Mouse (Mus musculus) testis, adult 2 months (tissue): ENCODE measurements around the gene 4933428G20Rik.

ENCODE experiments used
- CTCF ChIP-seq: fragments of 200-500 bp; IDR thresholded peaks from 2 replicates; pipeline ENCODE4 v1.5.1; 2012; ENCODE audit warnings: low read depth, mild to moderate bottlenecking, inconsistent platforms, low read length, moderate library complexity; ENCODE audit not compliant: control insufficient read depth, insufficient read depth, insufficient replicate concordance
- POLR2A ChIP-seq: fragments of 200-500 bp; IDR thresholded peaks from 2 replicates; pipeline ENCODE4 v1.6.1; 2012; ENCODE audit warnings: low read depth, mild to moderate bottlenecking, inconsistent platforms, low read length, moderate library complexity; ENCODE audit not compliant: control insufficient read depth

DNA sequence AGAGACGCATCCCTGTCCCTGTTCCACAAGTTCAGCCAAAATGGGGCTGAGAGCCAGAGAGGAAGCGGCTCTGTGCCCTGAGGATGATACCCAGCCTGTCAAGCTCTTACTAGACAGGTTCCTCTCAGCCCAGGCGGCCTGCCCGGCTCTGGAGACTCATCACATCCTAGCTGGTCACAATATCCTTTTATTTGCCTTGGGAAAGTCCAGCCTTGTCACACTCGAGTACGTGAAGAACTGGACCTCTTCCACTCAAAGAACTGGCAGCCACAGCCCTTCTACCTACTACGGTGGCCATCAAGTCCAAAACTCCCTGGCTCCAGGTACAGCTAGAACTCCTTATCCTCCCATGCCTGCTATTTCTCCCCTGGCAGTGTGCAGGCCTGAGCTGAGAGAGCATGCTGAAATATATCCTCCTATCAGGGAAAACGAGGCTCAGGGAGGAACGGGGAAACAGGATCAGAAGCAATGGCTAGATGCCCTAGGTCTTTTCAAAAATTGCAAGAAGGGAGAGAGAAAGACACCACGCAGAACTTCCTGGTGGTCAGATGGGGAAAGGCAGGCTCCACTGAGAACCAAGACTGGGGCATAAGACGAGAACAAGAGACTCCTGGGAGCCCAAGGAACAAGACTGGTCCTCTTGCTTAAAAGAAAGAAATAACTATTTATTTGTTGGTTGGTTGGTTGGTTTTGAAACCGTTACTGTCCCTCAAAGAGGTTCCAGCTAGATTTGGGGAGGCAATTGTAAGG, 48.0 kb upstream of the 4933428G20Rik start:
- TF ChIP-seq CTCF = no peak
- TF ChIP-seq POLR2A = no peak
